Mouse (Mus musculus) gastrocnemius, postnatal 14 days (tissue): ENCODE measurements at regions not wholly inside any gene's neighbourhood (a gene's known extent, or its start where the extent isn't known, plus 50 kb on each side); places are given as distances from the start of the nearest gene placed in this dataset.

Experiments used
- DNase-seq: peaks from one replicate; pipeline ENCODE4 v3.0.0; 2021; ENCODE audit warnings: mixed read lengths
- intact Hi-C: fragments of 180-260 bp; cut with DNase I; formaldehyde crosslinking; loops from one replicate; pipeline ENCODE4 v1.15.1; 2025; ENCODE audit warnings: low total_unique reads

GRCm38 (mm10) chr19:36293177-36293969 is 54.7 kb upstream of the Pcgf5 start:
- intact Hi-C loops, result no loop called here

More at GRCm38 (mm10) chr19:36293177-36293969, 54.7 kb upstream of the Pcgf5 start:
- DNase-seq, result no peak
